Mouse (Mus musculus) G1E (cell line): ENCODE data around the gene Ypel3.

Experiments
- CTCF ChIP-seq: IDR thresholded peaks from 2 replicates; pipeline ENCODE4 v1.5.1; 2012; ENCODE audit warnings: low read depth, low read length, inconsistent platforms, mixed read lengths
- GATA1 ChIP-seq: IDR thresholded peaks from 2 replicates; pipeline ENCODE4 v1.6.1; 2012; ENCODE audit warnings: borderline replicate concordance, low read length, inconsistent platforms, mixed read lengths
- POLR2AphosphoS5 ChIP-seq: IDR thresholded peaks from 2 replicates; pipeline ENCODE4 v1.6.1; 2012; ENCODE audit warnings: low read depth, low read length, inconsistent platforms; ENCODE audit not compliant: insufficient replicate concordance
- TAL1 ChIP-seq: conservative IDR thresholded peaks from 2 replicates; pipeline ENCODE4 v1.6.1; 2012; ENCODE audit warnings: low read depth, low read length, inconsistent platforms, mixed read lengths

- TF ChIP-seq CTCF (no peak), TAL1 (no peak), POLR2AphosphoS5 (no peak), GATA1 (no peak)
Observed at GRCm38 (mm10) chr7:126816494-126816893, 39.7 kb downstream of the Ypel3 start.
